Mouse (Mus musculus) cerebellum, postnatal 25 days (tissue): ENCODE measurements around the gene Foxf1.

ENCODE experiments used
- DNase-seq, 2 experiments: peaks; one replicate each; pipeline ENCODE4 v3.0.0; 2021; ENCODE audit warnings: mixed read lengths in 2 of 2

Foxf1 gene

GRCm38 (mm10) chr8:121130522-121130921 lies 46.3 kb downstream of the Foxf1 start:
- DNase-seq, result peak in 1 of 2 experiments; percentile 15

DNA sequence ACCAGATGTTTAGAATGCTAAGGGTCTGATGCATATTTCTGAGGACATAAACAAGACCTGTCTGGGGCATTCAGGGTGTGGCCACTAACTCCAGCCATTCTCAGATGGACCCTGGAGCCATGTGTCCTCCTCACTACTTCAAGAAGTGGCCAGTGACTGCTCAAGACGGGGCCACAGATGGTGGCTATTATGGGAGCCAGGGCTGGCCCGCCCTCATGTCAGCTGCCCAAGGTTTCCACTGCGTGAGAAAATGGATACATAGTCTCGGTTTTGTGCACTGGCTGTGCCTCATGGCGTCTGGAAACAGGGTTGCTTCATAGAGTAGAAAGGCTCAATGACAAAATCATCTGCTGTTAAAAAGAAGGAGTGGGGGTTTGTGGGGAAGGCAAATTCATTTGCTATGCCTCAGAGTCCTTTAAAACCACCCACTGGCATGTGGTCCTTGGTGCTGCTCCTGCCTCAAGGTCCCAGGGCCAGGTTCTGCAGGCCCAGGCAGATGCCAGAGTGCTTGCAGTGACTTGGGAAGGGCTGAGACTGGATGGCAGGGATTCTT lies 48.9 kb downstream of the Foxf1 start:
- no peak for DNase-seq

- DNase-seq, result no peak
These were observed 49.9 kb downstream of the Foxf1 start for GRCm38 (mm10) chr8:121134102-121134501.

GRCm38 (mm10) chr8:121134512-121134911 lies 50.3 kb downstream of the Foxf1 start:
- no peak for DNase-seq

GRCm38 (mm10) chr8:121136856-121137255 lies 52.7 kb downstream of the Foxf1 start:
- DNase-seq, result no peak
